Mouse (Mus musculus): ENCODE data around the gene Zfp335. TPM values are rescaled to one million over a fixed set of nuclear protein-coding genes. Genes with fewer than 3 reads are reported as not detected.
A peak's percentile ranks its signal among the peaks of the same experiment; 100 is the strongest.
"Not testable (repeated sequence)": the region's sequence is repeated elsewhere in the genome, so short reads cannot be mapped to it uniquely, and the experiment has no call there.

Zfp335 gene
- polyA plus RNA-seq, 1 experiment from 2014 or later = 12.1 TPM

- H3K27ac ChIP-seq (replicated peaks; ENCODE audit: low read depth, low read length) = no peak overlapping the region
- H3K4me3 ChIP-seq (ENCODE audit: low read depth, low read length) = no peak overlapping the region
- H3K4me2 ChIP-seq (ENCODE audit: low read depth, severe bottlenecking) = no peak overlapping the region
- ATAC-seq (ENCODE audit: insufficient number of reproducible peaks, low FRiP score, low TSS enrichment, low read depth) (no peak), DNase-seq (ENCODE audit: low spot score) (no peak)
- WGBS = 94% methylated on average over 7 of the region's 7 CpGs
- no peaks in the 10 kb centered on the region for H3K9me3 ChIP-seq (ENCODE audit: control insufficient read depth, low read length)
- no peaks in the 10 kb centered on the region for H3K27me3 ChIP-seq (ENCODE audit: control insufficient read depth, insufficient read depth, low read length)
- peaks cover 20% of the 10 kb centered on the region; the same call in 1 of the 2 replicates for H3K36me3 ChIP-seq (ENCODE audit: control insufficient read depth, insufficient read depth, low read length)
- H3K9ac ChIP-seq (ENCODE audit: low read length) = no peak overlapping the region
- H3K4me1 ChIP-seq (ENCODE audit: control insufficient read depth, insufficient read depth, low read length) = peaks cover under 1% of the 10 kb centered on the region; the same call in 1 of the 2 replicates
These were observed 25.8 kb downstream of the Zfp335 start for GRCm38 (mm10) chr2:164885788-164886187.

- H3K9me3 ChIP-seq (ENCODE audit: control insufficient read depth, low read length) = no peaks in the 10 kb centered on the region
- H3K36me3 ChIP-seq (ENCODE audit: control insufficient read depth, insufficient read depth, low read length) = peaks cover 8% of the 10 kb centered on the region; the same call in 1 of the 2 replicates
- H3K4me1 ChIP-seq (ENCODE audit: control insufficient read depth, insufficient read depth, low read length) = peaks cover 7% of the 10 kb centered on the region
- no peak for DNase-seq (ENCODE audit: low spot score)
- no peak for ATAC-seq (ENCODE audit: insufficient number of reproducible peaks, low FRiP score, low TSS enrichment, low read depth)
- H3K27ac ChIP-seq (replicated peaks; ENCODE audit: low read depth, low read length) = no peak overlapping the region
- no peak overlapping the region for H3K9ac ChIP-seq (ENCODE audit: low read length)
- no peak overlapping the region for H3K4me3 ChIP-seq (ENCODE audit: low read depth, low read length)
- no peak overlapping the region for H3K4me2 ChIP-seq (ENCODE audit: low read depth, severe bottlenecking)
- 88% methylated on average over 9 of the region's 9 CpGs for WGBS
- H3K27me3 ChIP-seq (ENCODE audit: control insufficient read depth, insufficient read depth, low read length) = no peaks in the 10 kb centered on the region
These were observed 28.9 kb downstream of the Zfp335 start for GRCm38 (mm10) chr2:164882619-164883018.

- H3K4me1 ChIP-seq (ENCODE audit: control insufficient read depth, insufficient read depth, low read length) = peaks cover 9% of the 10 kb centered on the region
- peak; percentile 97 for DNase-seq (ENCODE audit: low spot score)
- peak; percentile 71 for ATAC-seq (ENCODE audit: insufficient number of reproducible peaks, low FRiP score, low TSS enrichment, low read depth)
- H3K4me2 ChIP-seq (ENCODE audit: low read depth, severe bottlenecking) = peak overlapping the region; percentile 85
- no peaks in the 10 kb centered on the region for H3K9me3 ChIP-seq (ENCODE audit: control insufficient read depth, low read length)
- H3K27me3 ChIP-seq (ENCODE audit: control insufficient read depth, insufficient read depth, low read length) = no peaks in the 10 kb centered on the region
- peak overlapping the region; percentile 100 for H3K9ac ChIP-seq (ENCODE audit: low read length)
- peak overlapping the region; percentile 91 for H3K4me3 ChIP-seq (ENCODE audit: low read depth, low read length)
- H3K27ac ChIP-seq (replicated peaks; ENCODE audit: low read depth, low read length) = peak overlapping the region; percentile 100
- peaks cover 2% of the 10 kb centered on the region; the same call in 1 of the 2 replicates for H3K36me3 ChIP-seq (ENCODE audit: control insufficient read depth, insufficient read depth, low read length)
- WGBS = under 1% methylated on average over 63 of the region's 72 CpGs
These were observed 31.8 kb downstream of the Zfp335 start for GRCm38 (mm10) chr2:164879568-164880277.

GRCm38 (mm10) chr2:164879228-164879567 lies 32.4 kb downstream of the Zfp335 start, which contains the start of gene Pcif1:
Gene Pcif1 (plus strand): TSS chr2:164879304.
- Histone ChIP-seq H3K4me1 (ENCODE audit: control insufficient read depth, insufficient read depth, low read length) (peaks cover 11% of the 10 kb centered on the region), H3K36me3 (ENCODE audit: control insufficient read depth, insufficient read depth, low read length) (peaks cover 2% of the 10 kb centered on the region; the same call in 1 of the 2 replicates), H3K4me3 (ENCODE audit: low read depth, low read length) (peak within 1 kb of the TSS; percentile 91), H3K4me2 (ENCODE audit: low read depth, severe bottlenecking) (peak within 1 kb of the TSS; percentile 85), H3K27me3 (ENCODE audit: control insufficient read depth, insufficient read depth, low read length) (no peaks in the 10 kb centered on the region), H3K9me3 (ENCODE audit: control insufficient read depth, low read length) (no peaks in the 10 kb centered on the region), H3K27ac (replicated peaks; ENCODE audit: low read depth, low read length) (peak within 1 kb of the TSS; percentile 100), H3K9ac (ENCODE audit: low read length) (peak within 1 kb of the TSS; percentile 100)
- ATAC-seq (ENCODE audit: insufficient number of reproducible peaks, low FRiP score, low TSS enrichment, low read depth) (peak; percentile 81), DNase-seq (ENCODE audit: low spot score) (peak; percentile 97)
- WGBS = under 1% methylated on average over 39 of the region's 40 CpGs

- 2% methylated on average over 28 of the region's 28 CpGs for WGBS
- Histone ChIP-seq H3K27me3 (ENCODE audit: control insufficient read depth, insufficient read depth, low read length) (no peaks in the 10 kb centered on the region), H3K36me3 (ENCODE audit: control insufficient read depth, insufficient read depth, low read length) (peaks cover 2% of the 10 kb centered on the region; the same call in 1 of the 2 replicates), H3K9ac (ENCODE audit: low read length) (peak overlapping the region; percentile 100), H3K4me1 (ENCODE audit: control insufficient read depth, insufficient read depth, low read length) (peaks cover 11% of the 10 kb centered on the region), H3K27ac (replicated peaks; ENCODE audit: low read depth, low read length) (peak overlapping the region; percentile 100), H3K9me3 (ENCODE audit: control insufficient read depth, low read length) (no peaks in the 10 kb centered on the region), H3K4me2 (ENCODE audit: low read depth, severe bottlenecking) (peak overlapping the region; percentile 85), H3K4me3 (ENCODE audit: low read depth, low read length) (peak overlapping the region; percentile 91)
- ATAC-seq (ENCODE audit: insufficient number of reproducible peaks, low FRiP score, low TSS enrichment, low read depth) (peak; percentile 58), DNase-seq (ENCODE audit: low spot score) (peak; percentile 63)
These were observed 32.9 kb downstream of the Zfp335 start for GRCm38 (mm10) chr2:164878509-164879227.

- H3K27ac ChIP-seq (replicated peaks; ENCODE audit: low read depth, low read length); H3K9ac ChIP-seq (ENCODE audit: low read length); H3K9me3 ChIP-seq (ENCODE audit: control insufficient read depth, low read length); H3K4me3 ChIP-seq (ENCODE audit: low read depth, low read length); H3K27me3 ChIP-seq (ENCODE audit: control insufficient read depth, insufficient read depth, low read length); DNase-seq (ENCODE audit: low spot score); ATAC-seq (ENCODE audit: insufficient number of reproducible peaks, low FRiP score, low TSS enrichment, low read depth); H3K36me3 ChIP-seq (ENCODE audit: control insufficient read depth, insufficient read depth, low read length): not testable (repeated sequence)
- Histone ChIP-seq H3K4me2 (ENCODE audit: low read depth, severe bottlenecking) (peak overlapping the region; percentile 85; the same call in 1 of the 2 replicates), H3K4me1 (ENCODE audit: control insufficient read depth, insufficient read depth, low read length) (peaks cover 11% of the 10 kb centered on the region)
- 76% methylated on average over 11 of the region's 11 CpGs for WGBS
These were observed 34.0 kb downstream of the Zfp335 start for GRCm38 (mm10) chr2:164877376-164878215.

GRCm38 (mm10) chr2:164875648-164876047 lies 35.9 kb downstream of the Zfp335 start:
- not testable (repeated sequence) for H3K4me2 ChIP-seq (ENCODE audit: low read depth, severe bottlenecking); H3K9me3 ChIP-seq (ENCODE audit: control insufficient read depth, low read length); H3K4me3 ChIP-seq (ENCODE audit: low read depth, low read length); H3K4me1 ChIP-seq (ENCODE audit: control insufficient read depth, insufficient read depth, low read length); DNase-seq (ENCODE audit: low spot score); H3K27me3 ChIP-seq (ENCODE audit: control insufficient read depth, insufficient read depth, low read length); H3K27ac ChIP-seq (replicated peaks; ENCODE audit: low read depth, low read length); ATAC-seq (ENCODE audit: insufficient number of reproducible peaks, low FRiP score, low TSS enrichment, low read depth); H3K9ac ChIP-seq (ENCODE audit: low read length); H3K36me3 ChIP-seq (ENCODE audit: control insufficient read depth, insufficient read depth, low read length)
- 52% methylated on average over 2 of the region's 2 CpGs for WGBS
